Mouse (Mus musculus) heart, postnatal 36 days (tissue): ENCODE measurements around the gene Arhgap8. TPM values are rescaled to one million over a fixed set of nuclear protein-coding genes. Genes with fewer than 3 reads are reported as not detected.
A peak's percentile ranks its signal among the peaks of the same experiment; 100 is the strongest.

Experiments used
- DNase-seq, 2 experiments: peaks; one replicate each; pipeline ENCODE4 v3.0.0; 2021 to 2022
- intact Hi-C: fragments of 180-260 bp; cut with DNase I; formaldehyde crosslinking; loops from one replicate; pipeline ENCODE4 v1.15.1; 2025
- total RNA-seq, 2 experiments: library from RNA; stranded (reverse); gene quantifications; 2 replicates each; pipeline ENCODE4 v1.2.3; 2021

The Arhgap8 gene
- total RNA-seq, 2 experiments from 2014 or later: 0.60 to 0.92 TPM

DNA sequence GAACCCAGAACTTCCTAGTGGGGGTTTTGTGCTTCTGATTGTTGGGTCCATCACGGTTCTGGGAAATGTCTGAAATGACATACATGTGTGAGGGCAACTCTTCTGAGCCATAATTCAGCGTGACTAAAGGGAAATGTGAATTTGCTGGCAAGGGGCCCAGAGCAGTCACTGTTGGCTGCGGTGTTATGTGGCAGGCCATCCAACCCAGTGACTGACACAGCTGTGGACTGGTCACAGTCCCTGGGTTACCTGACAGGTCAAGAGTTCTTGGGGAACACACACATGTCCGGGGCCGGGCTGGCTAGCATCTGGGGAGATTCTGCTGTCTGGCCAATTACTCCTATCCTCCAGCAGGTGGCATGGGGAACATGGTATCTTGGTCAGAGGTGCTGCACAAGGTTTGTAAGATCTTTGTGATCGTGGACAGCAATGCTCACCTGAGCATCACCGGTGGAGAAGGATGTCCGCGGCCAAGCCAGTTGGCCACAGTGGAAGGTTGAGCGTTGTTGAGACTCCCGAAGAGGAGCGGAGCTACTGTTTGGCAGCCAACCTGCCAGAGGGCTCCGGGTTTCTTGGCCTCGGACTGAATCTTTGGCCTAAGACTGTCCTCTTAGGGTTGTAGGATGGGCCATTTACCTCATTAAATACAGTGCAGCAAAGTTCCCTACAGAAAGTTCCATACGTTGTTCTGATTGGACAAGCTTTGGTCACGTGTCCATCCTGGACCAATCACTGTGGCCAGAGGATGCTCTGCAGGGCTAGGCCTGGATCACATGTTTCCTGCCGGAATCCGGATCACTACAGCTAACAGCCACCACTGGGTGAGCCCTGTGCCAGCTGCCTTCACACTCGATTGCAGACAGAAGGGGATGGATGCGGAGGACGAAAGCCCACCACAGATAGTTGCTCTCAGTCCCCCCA, 52.6 kb downstream of the Arhgap8 start:
- no peak for DNase-seq
- intact Hi-C loops: no loop called here

DNA sequence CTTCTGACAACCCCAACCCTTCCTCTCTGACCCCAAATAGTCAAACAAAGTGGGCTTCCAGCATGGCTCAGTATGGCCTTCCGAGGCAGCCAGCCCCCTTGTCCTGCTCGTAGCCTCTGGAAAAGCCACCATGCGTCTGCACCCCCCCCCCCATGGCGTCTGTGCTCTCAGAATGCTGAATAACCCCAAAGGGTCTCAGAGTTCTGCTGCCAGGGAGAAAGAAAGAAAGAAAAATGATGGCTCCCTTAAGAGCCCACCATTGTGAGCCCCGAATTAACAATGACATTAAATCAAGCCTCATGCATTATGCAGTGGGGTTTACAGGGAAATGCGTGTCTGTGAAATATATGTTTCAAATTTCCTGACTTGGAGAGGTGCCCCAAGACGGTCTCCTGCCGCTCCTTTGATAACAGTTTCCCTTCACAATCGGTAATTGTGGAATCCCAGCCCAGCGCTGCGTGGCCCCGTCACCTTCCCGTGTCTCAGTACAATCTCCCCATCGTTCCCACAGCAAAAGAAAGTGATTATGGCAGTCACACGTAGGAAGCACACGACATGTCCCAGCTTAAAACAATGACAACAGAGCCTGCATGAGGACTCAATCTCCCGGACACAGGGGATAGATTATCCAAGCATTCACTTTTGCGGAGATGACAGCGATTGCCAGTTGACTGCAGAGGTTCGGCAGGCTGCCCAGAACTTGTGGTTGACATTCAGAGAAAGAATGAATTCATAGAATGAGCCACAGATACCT, 55.7 kb downstream of the Arhgap8 start:
- no peak for DNase-seq
- intact Hi-C loops: no loop called here

DNA sequence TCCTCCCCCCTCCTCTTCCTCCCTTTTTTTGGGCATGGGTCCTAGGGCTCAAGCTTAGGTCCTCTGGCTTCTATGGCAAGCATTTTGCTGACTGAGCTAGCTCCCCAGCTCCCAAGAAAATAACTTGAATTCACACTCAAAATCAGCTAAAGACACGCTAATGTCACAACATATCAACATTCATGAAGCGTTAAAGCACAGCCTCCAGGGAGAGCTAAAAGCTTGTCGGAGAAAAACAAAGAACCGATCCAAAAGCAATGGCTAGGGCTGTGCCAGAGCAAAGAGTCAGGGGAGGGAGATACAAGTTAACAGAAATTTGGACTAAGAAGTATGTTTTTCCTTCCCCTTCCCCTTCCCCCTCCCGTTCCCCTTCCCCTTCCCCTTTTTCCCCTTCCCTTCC, 58.7 kb downstream of the Arhgap8 start:
- no peak for DNase-seq
- intact Hi-C loops: no loop called here

DNA sequence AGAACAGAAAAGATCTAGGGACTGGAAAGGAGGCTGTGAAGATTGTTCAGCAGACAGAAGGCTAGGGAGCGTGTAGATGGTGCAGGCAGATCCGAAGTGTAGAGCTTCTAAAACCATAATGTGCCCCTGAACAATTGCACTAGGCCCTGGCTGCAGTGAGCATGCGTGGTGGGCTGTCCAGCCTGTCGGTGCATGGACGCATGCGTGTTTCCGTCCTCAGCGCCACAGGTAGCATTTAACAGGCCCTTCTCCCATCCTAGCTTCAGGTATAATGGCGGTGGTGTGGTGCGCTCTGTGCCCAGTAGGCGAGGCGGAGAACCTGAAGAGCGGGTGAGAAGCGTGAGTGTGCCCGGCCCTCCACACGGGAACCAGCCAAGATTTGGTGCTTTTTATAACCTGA, 65.0 kb downstream of the Arhgap8 start:
- intact Hi-C loops: no loop called here
- no peak for DNase-seq

DNA sequence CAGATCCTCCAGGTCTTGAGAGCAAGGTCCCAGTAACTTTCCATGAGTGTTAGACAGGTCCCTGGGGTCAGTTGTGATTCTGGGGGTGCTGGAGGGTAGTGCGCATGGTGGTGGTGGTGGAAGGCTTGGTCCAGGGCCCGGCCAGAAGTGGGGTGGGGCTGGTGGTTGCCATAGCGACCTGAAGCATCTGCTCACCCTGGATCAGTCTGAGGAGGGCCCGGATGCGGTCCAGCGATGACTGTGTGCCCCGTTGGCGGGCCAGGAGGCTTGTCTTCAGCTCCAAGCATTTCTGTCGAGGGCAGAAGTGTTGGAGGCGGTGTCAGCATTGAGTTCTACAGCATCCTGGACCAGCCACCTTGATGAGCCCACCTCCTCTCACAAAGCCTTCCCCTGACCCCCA, 67.3 kb downstream of the Arhgap8 start:
- no peak for DNase-seq
- intact Hi-C loops: no loop called here

DNA sequence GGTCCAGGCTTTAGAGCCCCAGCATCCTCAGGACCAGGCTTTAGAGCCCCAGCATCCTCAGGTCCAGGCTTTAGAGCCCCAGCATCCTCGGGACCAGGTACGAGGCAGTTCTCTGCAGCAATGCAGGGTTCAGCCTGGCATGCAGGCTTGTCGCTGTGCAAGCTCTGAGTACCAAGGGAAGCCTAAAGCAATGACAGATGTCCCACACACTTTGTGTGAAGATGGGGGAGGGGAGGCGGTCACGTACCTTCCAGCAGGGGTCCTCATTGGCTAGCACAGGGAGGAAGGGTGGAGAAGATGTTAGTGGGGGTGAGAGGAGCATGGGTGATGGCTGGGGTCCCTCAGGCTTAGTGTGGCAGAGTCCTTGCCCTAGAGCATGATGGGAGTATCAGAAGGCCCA, 73.8 kb downstream of the Arhgap8 start:
- intact Hi-C loops: no loop called here
- DNase-seq: no peak

DNA sequence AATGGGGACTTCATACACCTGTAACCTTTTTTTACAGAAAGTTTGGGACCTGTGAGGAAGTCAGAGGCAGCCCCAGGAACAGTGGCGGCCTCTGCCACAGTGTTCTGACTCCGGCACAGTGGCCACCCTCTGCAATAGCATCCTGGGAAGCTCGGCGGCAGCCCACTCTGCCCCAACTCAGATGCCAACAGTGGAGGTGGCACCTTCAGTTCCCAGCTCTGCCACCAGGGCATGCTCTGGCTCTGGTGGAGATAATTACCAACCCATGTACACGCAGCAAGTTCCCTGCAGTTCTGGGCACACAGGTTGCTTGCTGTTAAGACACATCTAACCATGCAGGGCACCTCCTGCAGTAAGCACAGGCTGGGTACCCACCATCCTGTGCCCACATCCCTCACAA, 80.3 kb downstream of the Arhgap8 start:
- DNase-seq: peak in 1 of 2 experiments; percentile 13
- intact Hi-C loops: no loop called here

DNA sequence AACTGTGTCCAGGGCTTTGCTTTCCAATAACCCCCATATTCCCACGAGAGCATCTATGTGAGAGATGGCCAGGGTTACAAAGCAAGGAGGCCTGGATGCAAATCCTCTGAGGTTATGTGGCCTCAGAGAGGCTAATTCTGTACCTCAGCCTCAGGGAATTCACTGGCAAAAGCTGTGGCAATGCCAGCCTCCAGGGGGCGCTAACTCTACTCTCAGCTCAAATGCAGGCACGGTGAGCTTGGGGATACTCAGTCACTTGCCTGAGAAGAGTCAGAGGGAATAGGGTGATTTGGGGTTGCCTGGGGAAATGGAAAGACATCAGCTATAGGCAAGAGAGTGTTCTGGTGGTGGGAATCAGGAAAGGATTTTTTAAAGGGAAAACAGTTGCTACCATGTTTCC, 83.8 kb downstream of the Arhgap8 start:
- DNase-seq: peak; percentile 65 to 78

DNA sequence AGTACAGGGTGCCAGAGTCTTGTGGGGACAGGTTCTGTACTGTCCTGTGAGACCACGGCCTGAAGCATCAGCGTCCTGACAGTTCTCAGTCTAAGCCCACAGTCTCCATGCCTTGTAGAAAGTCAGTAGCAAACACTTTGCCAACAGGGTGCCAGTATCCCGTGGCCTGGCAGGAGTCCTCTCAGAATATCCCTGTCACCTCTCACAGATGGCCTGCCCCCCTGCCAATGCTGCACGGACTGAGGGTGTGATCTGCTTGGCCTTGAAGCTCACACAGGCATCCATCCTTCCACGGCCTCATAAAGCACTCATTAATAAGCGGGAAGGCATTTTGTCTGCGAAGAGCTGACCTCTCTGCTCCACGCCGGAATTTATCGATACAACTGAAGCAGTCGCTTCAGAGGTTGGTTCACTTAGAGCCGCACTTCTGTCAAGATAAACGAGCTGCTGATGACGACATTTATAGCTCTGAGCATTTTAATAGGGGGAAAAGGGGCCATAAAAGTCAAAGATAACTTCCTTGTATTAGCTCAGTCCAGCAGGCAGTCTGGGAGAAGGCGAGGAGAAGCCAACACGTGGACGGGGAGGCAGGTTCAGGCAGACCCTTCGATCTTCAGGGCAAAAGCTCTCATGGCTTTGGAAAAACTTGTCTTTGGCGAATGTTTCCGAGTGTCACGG, 89.6 kb downstream of the Arhgap8 start:
- no peak for DNase-seq
- intact Hi-C loops: no loop called here

More for the DNA sequence above, 83.8 kb downstream of the Arhgap8 start:
- intact Hi-C loops: loop anchor here (1.0 kb wide), 2 partner anchors 88 to 122 kb away; no protein-coding TSS in a partner anchor

DNA sequence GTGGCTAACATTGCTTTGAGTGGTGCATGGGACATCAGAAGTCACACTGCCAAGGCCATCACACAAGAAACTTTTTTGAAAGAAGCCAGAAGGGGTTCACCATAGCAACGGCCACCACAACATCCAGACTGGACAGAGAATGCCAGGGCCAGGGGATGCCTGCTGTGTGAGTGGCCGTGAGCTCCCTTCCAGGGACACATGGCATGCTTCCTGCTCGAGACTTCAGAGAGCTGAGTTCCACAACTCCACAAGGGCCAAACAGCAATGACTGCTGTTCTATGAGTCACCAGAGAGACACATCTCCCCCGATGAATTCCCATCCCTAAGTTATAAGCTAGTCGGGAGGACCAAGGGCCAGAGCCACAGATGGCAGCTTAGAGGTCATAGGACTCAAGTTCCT, 91.3 kb downstream of the Arhgap8 start:
- intact Hi-C loops: no loop called here
- no peak for DNase-seq

DNA sequence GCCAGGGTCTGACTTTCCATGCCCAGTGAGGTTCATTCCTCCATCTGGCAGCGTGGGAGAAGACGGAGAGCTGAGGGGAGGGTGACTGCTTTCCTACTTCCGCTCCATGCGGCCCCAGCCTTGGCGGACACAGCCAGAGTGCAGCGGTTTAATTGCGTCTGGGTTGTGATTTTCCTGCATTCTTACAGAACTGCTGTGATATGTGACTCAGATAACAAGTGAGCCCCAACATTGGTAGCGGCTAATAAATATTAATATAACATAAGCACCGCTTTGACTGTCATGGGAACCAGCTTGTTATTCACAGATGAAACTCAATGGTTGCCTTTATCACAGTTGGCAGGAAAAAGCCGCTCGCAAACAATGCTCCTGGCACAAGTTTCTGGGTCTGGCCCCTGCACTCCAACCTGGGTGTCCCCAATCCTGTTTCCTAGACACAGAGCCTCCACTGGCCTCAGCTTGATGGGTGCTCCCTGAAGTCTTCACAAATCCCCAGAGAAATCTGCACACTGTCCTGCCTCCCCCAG, 93.0 kb downstream of the Arhgap8 start:
- no peak for DNase-seq
- intact Hi-C loops: no loop called here

DNA sequence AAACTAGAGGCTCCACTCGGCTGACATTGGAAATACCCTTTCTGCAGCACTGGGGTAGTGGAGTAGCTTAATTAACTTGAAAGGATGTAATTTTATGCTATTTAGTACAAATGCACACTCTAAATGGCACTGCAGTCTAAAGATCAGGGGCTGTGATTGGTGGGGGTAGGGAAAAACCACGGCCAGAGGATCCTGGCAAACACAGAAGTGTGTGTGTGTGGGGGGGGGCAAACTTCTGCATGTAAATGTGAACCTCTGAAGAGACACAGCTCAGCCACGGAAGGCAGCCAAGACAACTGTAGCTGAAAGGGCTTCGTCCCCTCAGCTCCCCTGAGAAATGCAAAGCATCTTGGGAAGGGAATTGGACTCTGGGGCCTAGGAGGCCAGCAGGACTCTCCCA, 95.3 kb downstream of the Arhgap8 start:
- no peak for DNase-seq
- intact Hi-C loops: no loop called here

DNA sequence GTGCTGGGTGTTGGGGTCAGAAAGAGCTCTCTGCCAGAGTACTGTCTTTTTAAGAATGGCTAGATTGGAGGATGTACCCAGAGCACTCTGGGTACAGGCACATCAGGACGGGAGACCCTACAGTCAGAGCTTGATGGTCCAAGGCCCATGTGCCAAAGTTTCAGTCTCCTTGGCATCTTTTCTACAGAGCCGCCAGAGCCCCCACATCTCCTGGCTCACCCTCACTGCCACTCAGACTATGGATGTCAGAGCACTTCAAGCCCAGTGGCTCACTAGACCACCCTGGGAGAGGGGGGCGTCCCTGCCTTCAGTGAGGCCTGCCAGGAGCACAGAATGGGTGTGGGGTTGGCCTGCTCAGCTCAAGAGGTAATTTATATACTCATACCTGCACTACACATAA, 97.7 kb downstream of the Arhgap8 start:
- intact Hi-C loops: no loop called here

DNA sequence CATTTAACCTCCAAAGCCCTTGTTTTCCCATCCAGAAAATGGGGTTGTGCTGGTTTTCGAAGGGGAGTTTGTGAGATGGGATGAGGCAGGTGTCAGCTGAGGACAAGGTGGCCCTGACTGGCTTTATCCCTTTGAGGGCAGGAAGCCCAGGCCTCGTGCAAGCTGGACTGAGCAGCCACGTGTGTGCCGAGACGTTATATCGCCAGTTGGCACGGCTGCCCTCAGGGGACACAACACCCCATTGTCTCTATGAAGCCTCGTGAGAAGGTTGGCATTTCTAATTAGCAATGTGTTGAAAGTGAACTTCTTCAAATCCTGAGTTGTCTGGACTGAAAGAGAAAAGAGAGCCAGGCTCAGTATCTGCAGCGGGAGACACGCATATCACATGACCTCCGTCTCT, 98.4 kb downstream of the Arhgap8 start:
- DNase-seq: no peak
- intact Hi-C loops: no loop called here

More for the DNA sequence above, 97.7 kb downstream of the Arhgap8 start:
- DNase-seq: no peak

DNA sequence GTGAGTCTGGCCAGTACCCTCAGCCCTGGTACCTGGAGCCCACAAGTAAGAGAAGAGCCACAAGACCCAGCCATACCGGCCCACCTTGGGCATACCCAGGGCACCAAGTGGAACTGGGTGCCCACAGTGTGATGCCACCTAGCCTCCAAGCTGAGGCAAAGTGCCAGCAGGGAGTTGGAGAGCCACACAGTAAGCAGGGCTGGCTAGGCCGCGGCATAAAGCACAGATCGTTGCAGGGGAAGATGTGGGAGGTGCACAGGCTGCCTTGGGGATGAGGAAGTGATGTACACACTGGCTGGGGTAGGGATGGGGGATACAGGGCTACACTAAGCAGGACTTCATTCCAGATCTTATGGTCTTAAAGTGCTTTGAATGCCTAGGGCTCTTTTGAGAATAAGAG, 101.0 kb downstream of the Arhgap8 start:
- DNase-seq: no peak
- intact Hi-C loops: no loop called here

Other genes starting within 250 kb of the Arhgap8 start
- 1 to 10 TPM; 5.7 to 7.5 TPM for gene Rtl6, start 162.2 kb upstream of the Arhgap8 start, total RNA-seq
- gene Prr5, start 50.4 kb upstream of the Arhgap8 start, total RNA-seq: 1 to 10 TPM; 3.1 to 3.7 TPM
- 1 to 10 TPM; 1.0 to 1.3 TPM for gene Phf21b, start 136.0 kb downstream of the Arhgap8 start, total RNA-seq
- under 1 TPM; 0.11 to 0.17 TPM for gene Gm29666, start 200.0 kb downstream of the Arhgap8 start, total RNA-seq
- gene Nup50, start 203.4 kb downstream of the Arhgap8 start, total RNA-seq: 10 to 100 TPM; 14.9 to 17.2 TPM